Mouse (Mus musculus) stomach, postnatal 0 days (tissue): Measurements from ENCODE around the gene Srbd1. TPM values are rescaled to one million over a fixed set of nuclear protein-coding genes. Genes with fewer than 3 reads are reported as not detected.

ENCODE experiments used
- ATAC-seq: fragments of 200-750 bp; cut with Nextera tagmentation; 2 replicates; pipeline ENCODE4 v1.8.0; 2017; ENCODE audit not compliant: low FRiP score, low TSS enrichment
- DNase-seq: peaks from one replicate; pipeline ENCODE4 v3.0.0-alpha.2; 2016; ENCODE audit warnings: low spot score
- H3K27ac ChIP-seq: fragments of 300-500 bp; sonication (generic); replicated peaks from 2 replicates; pipeline ENCODE4 v1.5.1; 2014; ENCODE audit warnings: mild to moderate bottlenecking, control low read depth
- H3K27me3 ChIP-seq: fragments of 300-500 bp; sonication (generic); 2 replicates; pipeline ENCODE4 v1.6.1; 2014; ENCODE audit warnings: low read length; ENCODE audit not compliant: control insufficient read depth, insufficient read depth
- H3K36me3 ChIP-seq: fragments of 300-500 bp; sonication (generic); 2 replicates; pipeline ENCODE4 v1.6.1; 2014; ENCODE audit warnings: low read length, mixed read lengths; ENCODE audit not compliant: control insufficient read depth, insufficient read depth
- H3K4me1 ChIP-seq: fragments of 300-500 bp; sonication (generic); replicated peaks from 2 replicates; pipeline ENCODE4 v1.6.1; 2014; ENCODE audit warnings: antibody characterized with exemption; ENCODE audit not compliant: control insufficient read depth, insufficient read depth
- H3K4me2 ChIP-seq: fragments of 300-500 bp; sonication (generic); replicated peaks from 2 replicates; pipeline ENCODE4 v1.6.1; 2014; ENCODE audit warnings: low read depth, mild to moderate bottlenecking, control low read depth, moderate library complexity
- H3K4me3 ChIP-seq: fragments of 300-500 bp; sonication (generic); 2 replicates; pipeline ENCODE4 v1.5.1; 2014; ENCODE audit warnings: low read depth, low read length, control low read depth
- H3K9ac ChIP-seq: fragments of 300-500 bp; sonication (generic); 2 replicates; pipeline ENCODE4 v1.6.1; 2014; ENCODE audit warnings: mild to moderate bottlenecking, low read length, control low read depth, mixed read lengths
- H3K9me3 ChIP-seq: fragments of 300-500 bp; sonication (generic); 2 replicates; pipeline ENCODE4 v1.6.1; 2016; ENCODE audit warnings: low read length; ENCODE audit not compliant: control insufficient read depth
- CTCF ChIP-seq: IDR thresholded peaks from 2 replicates; pipeline ENCODE4 v1.5.1; 2016; ENCODE audit warnings: antibody characterized with exemption, low read depth, mild to moderate bottlenecking, moderate library complexity
- EP300 ChIP-seq: optimal IDR thresholded peaks from 2 replicates; pipeline ENCODE3; 2016; ENCODE audit warnings: antibody characterized with exemption
- WGBS: fragments of 180-500 bp; shearing (Covaris S2); extraction: QIAGEN DNeasy Blood & Tissue Kit; methylation state at CpG from one replicate; pipeline ENCODE4 v1.1.7; 2014; 5-methylcytosine and 5-hydroxymethylcytosine counted together
- polyA plus RNA-seq: library from polyadenylated mRNA; unstranded; fragments of >200 nt; fragmentation: Nextera tagmentation; extraction: Ambion mirVana; gene quantifications from 2 replicates; pipeline ENCODE4 v1.2.1, GENCODE M21; 2015

Srbd1 gene
- polyA plus RNA-seq, result 4.4 and 5.0 TPM in 2 replicates

DNA sequence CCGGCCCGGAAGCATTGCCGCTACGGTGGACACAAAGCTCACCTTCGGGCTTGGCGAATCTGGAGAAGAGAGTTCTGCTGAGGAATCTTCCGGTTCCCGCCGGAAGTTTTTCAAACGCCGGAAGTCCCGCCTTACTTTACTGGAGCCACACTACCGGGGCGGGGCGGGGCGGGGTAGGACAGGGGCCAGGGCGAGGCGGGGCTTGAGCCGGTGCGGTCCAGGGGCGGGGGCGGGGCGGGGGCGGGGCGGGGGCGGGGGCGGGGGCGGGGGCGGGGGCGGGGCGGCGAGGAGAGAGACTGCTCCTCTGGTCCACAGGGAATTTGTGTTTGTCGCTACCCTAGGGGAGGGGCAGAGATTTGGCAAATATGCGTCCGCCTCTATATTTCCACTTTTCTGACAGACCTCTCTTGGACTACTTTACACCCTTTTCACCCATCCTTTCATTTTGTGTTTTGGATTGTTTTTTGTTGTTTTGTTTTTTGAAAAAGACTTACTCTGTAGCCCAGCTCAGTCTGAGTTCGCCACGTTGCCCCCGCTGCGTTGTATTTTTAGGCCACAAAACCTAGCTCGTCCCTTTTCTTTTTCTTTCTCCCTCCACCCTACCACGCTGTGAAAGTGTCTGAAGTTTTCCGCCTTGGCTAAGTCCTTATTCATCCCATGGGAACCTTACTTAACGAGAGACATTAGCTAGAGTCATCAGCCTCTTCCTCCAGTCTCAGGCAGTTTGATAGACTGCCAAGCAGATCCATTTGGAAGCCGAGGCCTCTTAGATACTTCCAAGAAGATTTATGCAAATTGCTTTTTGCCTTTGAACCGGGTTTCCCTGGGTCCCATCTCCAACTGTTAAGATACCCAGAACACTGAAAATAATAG lies at the start of gene Srbd1:
Srbd1 (minus strand) TSS at position 97 of the 873 bp plus-strand sequence.
- Histone ChIP-seq H3K9ac (peak within 1 kb of the TSS; percentile 76), H3K4me2 (peak within 1 kb of the TSS; percentile 93), H3K27ac (peak within 1 kb of the TSS; percentile 73), H3K27me3 (no peaks in the 10 kb centered on the region), H3K4me1 (no peaks in the 10 kb centered on the region), H3K36me3 (no peaks in the 10 kb centered on the region), H3K9me3 (no peaks in the 10 kb centered on the region), H3K4me3 (peak within 1 kb of the TSS; percentile 66)
- TF ChIP-seq EP300, result no peak
- TF ChIP-seq CTCF, result no peak
- peak; percentile 96 for DNase-seq
- WGBS, result 2% methylated on average over 37 of the region's 45 CpGs
- ATAC-seq, result peak; percentile 96

GRCm38 (mm10) chr17:86193979-86194378 lies 49.0 kb upstream of the Srbd1 start:
- Histone ChIP-seq H3K4me1 (no peaks in the 10 kb centered on the region), H3K9me3 (no peaks in the 10 kb centered on the region), H3K36me3 (no peaks in the 10 kb centered on the region), H3K27me3 (no peaks in the 10 kb centered on the region), H3K27ac (no peak overlapping the region), H3K9ac (no peak overlapping the region), H3K4me3 (no peak overlapping the region), H3K4me2 (no peak overlapping the region)
- 63% methylated on average over 6 of the region's 6 CpGs for WGBS
- DNase-seq (no peak), ATAC-seq (no peak)
- TF ChIP-seq CTCF (no peak), EP300 (no peak)

- ATAC-seq (peak; percentile 80), DNase-seq (no peak)
- H3K27me3 ChIP-seq, result no peaks in the 10 kb centered on the region
- H3K36me3 ChIP-seq, result no peaks in the 10 kb centered on the region
- no peaks in the 10 kb centered on the region for H3K9me3 ChIP-seq
- H3K9ac ChIP-seq, result no peak overlapping the region
- H3K4me1 ChIP-seq, result no peaks in the 10 kb centered on the region; the same call in none of the 2 replicates
- H3K4me3 ChIP-seq, result no peak overlapping the region
- WGBS, result 94% methylated on average over 1 of the region's 1 CpGs
- no peak overlapping the region for H3K27ac ChIP-seq
- TF ChIP-seq CTCF, result no peak
- no peak for TF ChIP-seq EP300
- no peak overlapping the region for H3K4me2 ChIP-seq
Observed at GRCm38 (mm10) chr17:86187777-86188176, 42.8 kb upstream of the Srbd1 start.

DNA sequence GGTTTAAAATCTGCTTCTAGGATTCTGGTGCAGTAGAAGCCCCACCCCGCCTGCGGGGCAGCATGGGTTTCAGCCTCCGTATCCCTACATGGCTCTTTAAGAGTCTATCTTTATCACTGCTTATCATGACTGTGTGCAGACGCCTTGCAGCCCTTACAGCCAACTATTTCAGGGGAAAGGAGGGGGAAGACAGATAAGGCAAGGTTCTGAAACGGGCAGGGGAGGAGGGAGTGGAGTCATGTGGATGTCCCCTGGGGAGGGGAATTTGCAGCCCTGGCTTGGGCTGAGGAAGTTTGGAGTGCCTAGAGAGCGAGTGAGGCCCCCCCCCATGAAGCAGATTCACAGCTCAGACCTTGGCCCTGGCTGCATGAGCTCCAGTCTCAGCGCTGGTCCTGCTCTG lies 40.6 kb upstream of the Srbd1 start:
- H3K4me3 ChIP-seq, result no peak overlapping the region
- no peak overlapping the region; the same call in 1 of the 2 replicates for H3K9ac ChIP-seq
- TF ChIP-seq EP300, result no peak
- H3K4me2 ChIP-seq, result peak overlapping the region; percentile 17; the same call in 1 of the 2 replicates
- no peaks in the 10 kb centered on the region for H3K36me3 ChIP-seq
- ATAC-seq, result 0 out of 2 replicates have a peak, but pooled peaks have one; percentile 35
- no peak overlapping the region for H3K27ac ChIP-seq
- no peaks in the 10 kb centered on the region; the same call in none of the 2 replicates for H3K4me1 ChIP-seq
- no peaks in the 10 kb centered on the region for H3K27me3 ChIP-seq
- no peaks in the 10 kb centered on the region for H3K9me3 ChIP-seq
- 25% methylated on average over 7 of the region's 7 CpGs for WGBS
- no peak for DNase-seq

GRCm38 (mm10) chr17:86184552-86185209 lies 39.7 kb upstream of the Srbd1 start:
- no peak overlapping the region for H3K4me2 ChIP-seq
- no peak overlapping the region for H3K9ac ChIP-seq
- no peak overlapping the region for H3K27ac ChIP-seq
- H3K27me3 ChIP-seq, result no peaks in the 10 kb centered on the region
- DNase-seq (no peak), ATAC-seq (no peak)
- H3K9me3 ChIP-seq, result no peaks in the 10 kb centered on the region
- no peak for TF ChIP-seq CTCF
- no peak for TF ChIP-seq EP300
- WGBS, result 33% methylated on average over 9 of the region's 9 CpGs
- H3K4me3 ChIP-seq, result no peak overlapping the region
- no peaks in the 10 kb centered on the region; the same call in none of the 2 replicates for H3K4me1 ChIP-seq
- no peaks in the 10 kb centered on the region for H3K36me3 ChIP-seq
